Comparison of ENCODE assay signal across 12 mouse cellular contexts in genomic region chr11:68285754-68286141, GRCm38 (mm10).
DNase-seq lines count a peak whose midpoint lies in the region; ATAC-seq and TF ChIP-seq lines count a peak whose summit lies in the region.
"Had no signal": no experiment of that assay in that cellular context is flagged by ENCODE, and none has a peak within 500 bp of the region (broad histone marks: within the 10 kb centered on the region; RNA-seq: fewer than 3 reads in every experiment).

No protein-coding gene starts in this region.

- ATAC-seq in stomach, embryonic 14.5 days (ENCODE audit: insufficient number of reproducible peaks, insufficient read depth, low FRiP score, low read depth), result peak; percentile 71

- no peak overlapping the region for H3K4me3 ChIP-seq in heart, embryonic 10.5 days
- H3K4me3 ChIP-seq in kidney, adult 2 months (ENCODE audit: insufficient read depth, low read depth, low read length), result no peak overlapping the region
- no peak overlapping the region for H3K4me3 ChIP-seq in embryonic facial prominence, embryonic 10.5 days
- H3K4me3 ChIP-seq in stomach, embryonic 14.5 days (ENCODE audit: low read depth, low read length), result no peak overlapping the region
- H3K4me3 ChIP-seq: hindbrain, embryonic 15.5 days; limb, embryonic 12.5 days had no signal

- no peak for TF ChIP-seq POLR2A in kidney, adult 2 months (IDR thresholded peaks at IDR 0.05; ENCODE audit: low read depth, low read length)

- no peak for DNase-seq in heart, embryonic 10.5 days (ENCODE audit: low spot score)
- DNase-seq in heart, postnatal 36 days, result no peak
- DNase-seq in kidney, adult 2 months, result no peak
- DNase-seq in kidney, adult 18-20 months, result no peak
- peak; percentile 25 for DNase-seq in embryonic facial prominence, embryonic 10.5 days (ENCODE audit: low spot score)
- DNase-seq in thymus, postnatal 36 days, result no peak
- no peak for DNase-seq in cerebellum, adult 11 months
- DNase-seq: thymus, postnatal 14 days had no signal

- TF ChIP-seq CTCF in kidney, adult 2 months (conservative IDR thresholded peaks at IDR 0.05; ENCODE audit: insufficient read depth, insufficient read length, low read depth, low read length), result no peak

- intact Hi-C loops in heart, postnatal 36 days (cut with DNase I), result no loop called here

- H3K9me3 ChIP-seq in heart, embryonic 10.5 days, result no peaks in the 10 kb centered on the region
- H3K9me3 ChIP-seq in embryonic facial prominence, embryonic 10.5 days, result no peaks in the 10 kb centered on the region
- H3K9me3 ChIP-seq in stomach, embryonic 14.5 days (ENCODE audit: control insufficient read depth, low read depth, low read length), result no peaks in the 10 kb centered on the region
- H3K9me3 ChIP-seq: hindbrain, embryonic 15.5 days; limb, embryonic 12.5 days had no signal

- H3K4me2 ChIP-seq in stomach, embryonic 14.5 days (replicated peaks; ENCODE audit: low read depth, low read length), result no peak overlapping the region
- H3K4me2 ChIP-seq: hindbrain, embryonic 15.5 days; limb, embryonic 12.5 days had no signal

- no peaks in the 10 kb centered on the region for H3K36me3 ChIP-seq in heart, embryonic 10.5 days
- no peaks in the 10 kb centered on the region for H3K36me3 ChIP-seq in kidney, adult 2 months (ENCODE audit: control insufficient read depth, insufficient read depth, low read length)
- H3K36me3 ChIP-seq in embryonic facial prominence, embryonic 10.5 days (replicated peaks), result no peaks in the 10 kb centered on the region
- H3K36me3 ChIP-seq in stomach, embryonic 14.5 days (ENCODE audit: control insufficient read depth, insufficient read depth, low read length), result no peaks in the 10 kb centered on the region
- H3K36me3 ChIP-seq: hindbrain, embryonic 15.5 days; limb, embryonic 12.5 days had no signal

- peaks cover 32% of the 10 kb centered on the region for H3K4me1 ChIP-seq in heart, embryonic 10.5 days
- peaks cover 26% of the 10 kb centered on the region for H3K4me1 ChIP-seq in kidney, adult 2 months (ENCODE audit: control insufficient read depth, insufficient read depth, low read length)
- peaks cover 41% of the 10 kb centered on the region for H3K4me1 ChIP-seq in embryonic facial prominence, embryonic 10.5 days
- peaks cover 28% of the 10 kb centered on the region for H3K4me1 ChIP-seq in stomach, embryonic 14.5 days (ENCODE audit: control insufficient read depth, insufficient read depth, low read length)

- H3K9ac ChIP-seq in stomach, embryonic 14.5 days (replicated peaks; ENCODE audit: low read depth, low read length), result no peak overlapping the region
- H3K9ac ChIP-seq: hindbrain, embryonic 15.5 days; limb, embryonic 12.5 days had no signal

- peak overlapping the region; percentile 48 for H3K27ac ChIP-seq in heart, embryonic 10.5 days
- H3K27ac ChIP-seq in kidney, adult 2 months (ENCODE audit: insufficient read depth, low read depth, low read length), result peak overlapping the region; percentile 11; the same call in 1 of the 2 replicates
- peak overlapping the region; percentile 78 for H3K27ac ChIP-seq in embryonic facial prominence, embryonic 10.5 days (replicated peaks)
- peak overlapping the region; percentile 78; the same call in 1 of the 2 replicates for H3K27ac ChIP-seq in stomach, embryonic 14.5 days (ENCODE audit: low read length)
- H3K27ac ChIP-seq: hindbrain, embryonic 15.5 days; limb, embryonic 12.5 days; macrophage had no signal

- WGBS in heart, embryonic 10.5 days, result 16% methylated on average over 3 of the region's 3 CpGs
- 58% methylated on average over 3 of the region's 3 CpGs for whole genome bisulfite sequencing in kidney, adult 2 months
- WGBS in embryonic facial prominence, embryonic 10.5 days, result 15% methylated on average over 3 of the region's 3 CpGs
- WGBS in stomach, embryonic 14.5 days, result 24% methylated on average over 3 of the region's 3 CpGs

- peaks cover 15% of the 10 kb centered on the region; the same call in 1 of the 2 replicates for H3K27me3 ChIP-seq in heart, embryonic 10.5 days (ENCODE audit: insufficient read depth, poor library complexity, severe bottlenecking)
- H3K27me3 ChIP-seq in kidney, adult 2 months (replicated peaks; ENCODE audit: control insufficient read depth, insufficient read depth, low read length), result no peaks in the 10 kb centered on the region
- H3K27me3 ChIP-seq in embryonic facial prominence, embryonic 10.5 days (replicated peaks; ENCODE audit: low read depth, poor library complexity, severe bottlenecking), result peaks cover 57% of the 10 kb centered on the region
- H3K27me3 ChIP-seq in stomach, embryonic 14.5 days (ENCODE audit: control insufficient read depth, insufficient read depth, low read length), result no peaks in the 10 kb centered on the region
- H3K27me3 ChIP-seq: hindbrain, embryonic 15.5 days had no signal

Comparison
In these comparisons a context has a peak if more than half of its experiments do, and no peak if none do; other contexts are left out.
1. H3K27ac ChIP-seq: peak in every context shown above with its lines; median percentile 78 in embryonic facial prominence, embryonic 10.5 days; 78 in stomach, embryonic 14.5 days; 48 in heart, embryonic 10.5 days; 11 in kidney, adult 2 months.